In the genomic region with DNA sequence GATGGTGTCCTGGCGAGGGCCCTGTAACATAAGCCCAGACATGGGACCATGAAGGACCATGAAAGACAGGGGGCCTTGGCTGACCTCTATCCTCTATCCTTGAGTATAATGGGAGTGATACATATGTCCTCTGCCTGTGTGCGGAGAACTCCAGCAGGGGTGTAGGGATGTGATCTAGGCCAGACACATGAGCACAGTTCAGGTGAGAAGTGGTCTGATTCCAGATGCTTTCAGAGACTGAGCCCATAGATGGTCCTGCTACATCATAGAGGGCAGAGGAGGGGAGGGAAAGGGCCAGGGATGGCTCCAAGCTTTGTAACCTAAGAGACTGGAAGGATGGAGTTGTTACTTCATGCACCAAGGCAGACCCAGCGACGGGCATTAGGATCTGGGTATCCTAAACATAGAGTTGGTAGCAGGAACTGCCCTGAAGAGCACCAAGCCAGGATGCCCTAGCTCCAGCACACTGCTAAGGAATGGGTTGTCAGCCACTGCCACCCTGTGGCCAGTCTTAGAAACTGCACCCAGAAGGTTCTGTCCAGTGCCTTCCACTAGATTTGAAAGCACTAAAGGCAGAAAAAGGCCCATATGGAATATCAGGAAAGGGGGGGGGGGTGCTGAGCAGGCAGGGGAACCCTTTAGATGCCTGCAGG, we compare ENCODE assay signal across 9 mouse cellular contexts. TPM values are rescaled to one million over a fixed set of nuclear protein-coding genes. Genes with fewer than 3 reads are reported as not detected.
DNase-seq lines count a peak whose midpoint lies in the region; ATAC-seq and TF ChIP-seq lines count a peak whose summit lies in the region.
"Had no signal": no experiment of that assay in that cellular context is flagged by ENCODE, and none has a peak within 500 bp of the region (broad histone marks: within the 10 kb centered on the region; RNA-seq: fewer than 3 reads in every experiment).

No protein-coding gene starts in this region.

- H3K9ac ChIP-seq in hindbrain, embryonic 11.5 days (ENCODE audit: low read depth, low read length), result no peak overlapping the region
- H3K9ac ChIP-seq in midbrain, embryonic 12.5 days (replicated peaks), result no peak overlapping the region

- intact Hi-C loops in gastrocnemius, adult 2 months (cut with DNase I), result loop anchor here (10.0 kb wide), 1 partner anchor 195 kb away; no protein-coding TSS in a partner anchor

- H3K4me1 ChIP-seq in hindbrain, embryonic 11.5 days (replicated peaks; ENCODE audit: control insufficient read depth, insufficient read depth, low read length), result no peaks in the 10 kb centered on the region
- no peaks in the 10 kb centered on the region for H3K4me1 ChIP-seq in midbrain, embryonic 12.5 days

- no peak overlapping the region for H3K27ac ChIP-seq in gastrocnemius, adult 2 months
- no peak overlapping the region for H3K27ac ChIP-seq in hindbrain, embryonic 11.5 days (ENCODE audit: low read depth, low read length)
- H3K27ac ChIP-seq in midbrain, embryonic 12.5 days (replicated peaks), result no peak overlapping the region

- H3K4me2 ChIP-seq in hindbrain, embryonic 11.5 days (replicated peaks; ENCODE audit: low read depth, low read length), result no peak overlapping the region
- no peak overlapping the region for H3K4me2 ChIP-seq in midbrain, embryonic 12.5 days (replicated peaks)

- H3K4me3 ChIP-seq in gastrocnemius, adult 2 months, result no peak overlapping the region
- no peak overlapping the region for H3K4me3 ChIP-seq in hindbrain, embryonic 11.5 days (ENCODE audit: low read depth, low read length)
- no peak overlapping the region for H3K4me3 ChIP-seq in midbrain, embryonic 12.5 days

- DNase-seq in gastrocnemius, adult 2 months, result peak; percentile 70
- no peak for DNase-seq in gastrocnemius, postnatal 25 days
- peak; percentile 57 for DNase-seq in adrenal gland, adult 2 months
- peak; percentile 71 for DNase-seq in embryo, embryonic 11 days
- DNase-seq in hindbrain, embryonic 11.5 days (ENCODE audit: low spot score), result peak; percentile 69
- DNase-seq in layer of hippocampus, postnatal 10 days (ENCODE audit: low spot score in 2 of 2), result peak; percentile 72 to 78
- DNase-seq in splenic B cell, adult 2 months (ENCODE audit: low read depth, low spot score), result peak; percentile 67

- no peaks in the 10 kb centered on the region for H3K9me3 ChIP-seq in hindbrain, embryonic 11.5 days (ENCODE audit: control insufficient read depth, low read length)
- H3K9me3 ChIP-seq in midbrain, embryonic 12.5 days, result no peaks in the 10 kb centered on the region

- H3K27me3 ChIP-seq in hindbrain, embryonic 11.5 days (ENCODE audit: control insufficient read depth, insufficient read depth, low read length), result no peaks in the 10 kb centered on the region
- no peaks in the 10 kb centered on the region; the same call in 1 of the 2 replicates for H3K27me3 ChIP-seq in midbrain, embryonic 12.5 days
- H3K27me3 ChIP-seq in splenic B cell, adult 2 months (ENCODE audit: control insufficient read depth, insufficient read depth, low read length, poor library complexity, severe bottlenecking), result no peaks in the 10 kb centered on the region

- WGBS in hindbrain, embryonic 11.5 days, result 46% methylated on average over 4 of the region's 4 CpGs
- 47% methylated on average over 4 of the region's 4 CpGs for WGBS in midbrain, embryonic 12.5 days

- peak; percentile 70; the same call in 1 of the 2 replicates for ATAC-seq in hindbrain, embryonic 11.5 days (ENCODE audit: low FRiP score)
- peak; percentile 59; the same call in 1 of the 2 replicates for ATAC-seq in midbrain, embryonic 12.5 days (ENCODE audit: low FRiP score, low read depth)

- TF ChIP-seq CTCF in gastrocnemius, adult 2 months (IDR thresholded peaks at IDR 0.05), result peak; percentile 85

- no peaks in the 10 kb centered on the region for H3K36me3 ChIP-seq in hindbrain, embryonic 11.5 days (ENCODE audit: control insufficient read depth, insufficient read depth, low read length)
- no peaks in the 10 kb centered on the region for H3K36me3 ChIP-seq in midbrain, embryonic 12.5 days
- no peaks in the 10 kb centered on the region for H3K36me3 ChIP-seq in splenic B cell, adult 2 months (ENCODE audit: control insufficient read depth, insufficient read depth, low read length, poor library complexity, severe bottlenecking)

RNA-seq across cellular contexts. Expression of a gene that starts 31.6 kb away (rescaled TPM):
- total RNA-seq in gastrocnemius, adult 2 months (2021), result not detected
- not detected for total RNA-seq in gastrocnemius, postnatal 25 days (2021)
- not detected for total RNA-seq in adrenal gland, adult 2 months (2021)
- not detected in 2 replicates for polyA plus RNA-seq in adrenal gland, adult 2 months (2012; rRNA removed)
- not detected in 2 replicates for polyA plus RNA-seq in hindbrain, embryonic 11.5 days (2014; fragmentation: Nextera tagmentation; extraction: Ambion mirVana)
- total RNA-seq in layer of hippocampus, postnatal 10 days (2021), result not detected
- not detected in 2 replicates for polyA plus RNA-seq in midbrain, embryonic 12.5 days (2016; fragmentation: Nextera tagmentation; extraction: Ambion mirVana)
- total RNA-seq: layer of hippocampus, adult 18-20 months had no signal
